Mouse (Mus musculus): ENCODE data around the gene Pdk2.

Gene Pdk2

DNA sequence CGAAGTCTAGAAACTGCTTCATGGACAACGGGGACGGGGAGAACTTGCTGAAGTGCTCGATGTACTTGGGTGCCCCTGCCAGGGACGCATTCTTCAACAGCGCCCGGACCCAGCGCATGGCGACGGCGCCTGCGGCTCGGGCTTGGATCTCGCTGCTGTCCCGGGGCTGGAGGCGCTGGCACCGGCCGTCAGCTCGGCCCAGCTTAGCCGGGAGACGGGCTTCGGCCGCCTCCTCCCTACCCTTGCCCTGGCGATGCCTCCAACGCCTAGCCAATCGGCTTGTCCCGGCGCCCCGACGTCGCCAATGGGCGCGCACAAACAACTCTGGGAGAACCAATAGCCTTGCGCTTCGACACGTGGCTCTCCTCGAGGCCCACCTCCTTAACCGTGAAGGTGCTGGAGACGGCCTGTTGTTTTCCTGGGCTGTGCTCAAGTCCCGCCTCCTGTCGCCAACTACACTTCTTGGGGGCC, at the start of gene Pdk2:
Gene Pdk2 (minus strand): TSS at position 216 of the 471 bp plus-strand sequence.
- peak; percentile 84 for DNase-seq (ENCODE audit: low spot score)

- DNase-seq (ENCODE audit: low spot score) = no peak
Measured at GRCm38 (mm10) chr11:95088857-95089779, 48.0 kb upstream of the Pdk2 start.

- DNase-seq (ENCODE audit: low spot score) = no peak
Measured at GRCm38 (mm10) chr11:95088286-95088685, 47.1 kb upstream of the Pdk2 start.

GRCm38 (mm10) chr11:95087301-95088228, 46.4 kb upstream of the Pdk2 start:
- no peak for DNase-seq (ENCODE audit: low spot score)

GRCm38 (mm10) chr11:95086229-95086628, 45.1 kb upstream of the Pdk2 start:
- DNase-seq (ENCODE audit: low spot score) = no peak

GRCm38 (mm10) chr11:95085710-95086109, 44.6 kb upstream of the Pdk2 start:
- no peak for DNase-seq (ENCODE audit: low spot score)

GRCm38 (mm10) chr11:95084811-95085382, 43.7 kb upstream of the Pdk2 start:
- no peak for DNase-seq (ENCODE audit: low spot score)

DNA sequence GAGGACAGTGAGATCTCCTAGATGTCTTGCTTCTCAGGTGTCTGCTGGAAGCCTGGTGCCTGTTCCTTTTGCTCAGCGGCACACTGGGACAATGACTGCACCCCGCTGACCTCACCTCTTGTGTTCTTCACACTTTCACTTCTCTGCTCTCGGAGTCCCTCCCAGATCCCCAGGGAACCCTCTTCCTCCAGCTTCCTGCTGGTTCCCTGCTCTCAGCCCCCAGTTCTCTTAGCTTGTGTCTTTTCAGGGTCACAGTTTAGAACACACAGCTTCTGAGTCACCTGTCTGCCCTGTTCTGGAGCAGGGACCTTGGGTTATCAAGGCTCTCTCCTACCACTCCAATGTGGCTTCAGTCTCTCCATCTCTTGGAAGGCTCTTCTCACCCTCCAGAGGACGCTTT, 43.0 kb upstream of the Pdk2 start:
- DNase-seq (ENCODE audit: low spot score) = no peak

GRCm38 (mm10) chr11:95082896-95083295, 41.7 kb upstream of the Pdk2 start:
- no peak for DNase-seq (ENCODE audit: low spot score)

GRCm38 (mm10) chr11:95080783-95081182, 39.6 kb upstream of the Pdk2 start:
- DNase-seq (ENCODE audit: low spot score) = no peak

DNA sequence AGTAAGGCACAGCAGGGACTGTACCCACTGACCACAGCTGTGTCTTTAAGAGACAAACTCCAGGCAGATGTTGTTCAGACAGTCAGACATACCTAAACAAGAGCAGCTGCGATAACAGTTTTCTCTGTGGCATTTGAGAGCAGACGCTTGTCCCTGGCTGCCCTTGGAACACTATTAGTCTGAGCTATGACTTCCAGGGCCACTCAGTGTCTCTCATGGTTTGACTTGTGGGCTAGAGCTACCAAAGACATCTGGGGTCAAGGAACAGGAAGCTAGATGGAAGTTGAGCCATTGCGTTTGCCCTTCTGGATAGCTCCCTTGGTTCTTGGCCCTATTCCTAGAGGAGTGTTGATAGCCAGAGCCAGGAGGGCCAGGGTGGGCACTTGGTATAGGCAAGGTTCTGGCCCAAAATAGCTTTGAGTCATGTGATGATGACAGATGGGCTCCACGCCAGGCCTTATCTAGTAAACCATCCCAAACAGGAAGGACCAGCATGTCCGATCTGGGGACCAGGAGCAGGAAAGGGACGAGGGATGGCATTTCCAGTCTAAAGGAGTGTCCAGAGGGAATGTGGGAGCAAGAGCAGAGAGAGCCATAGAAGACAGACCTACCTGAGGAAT, 38.2 kb upstream of the Pdk2 start:
- DNase-seq (ENCODE audit: low spot score) = no peak

DNA sequence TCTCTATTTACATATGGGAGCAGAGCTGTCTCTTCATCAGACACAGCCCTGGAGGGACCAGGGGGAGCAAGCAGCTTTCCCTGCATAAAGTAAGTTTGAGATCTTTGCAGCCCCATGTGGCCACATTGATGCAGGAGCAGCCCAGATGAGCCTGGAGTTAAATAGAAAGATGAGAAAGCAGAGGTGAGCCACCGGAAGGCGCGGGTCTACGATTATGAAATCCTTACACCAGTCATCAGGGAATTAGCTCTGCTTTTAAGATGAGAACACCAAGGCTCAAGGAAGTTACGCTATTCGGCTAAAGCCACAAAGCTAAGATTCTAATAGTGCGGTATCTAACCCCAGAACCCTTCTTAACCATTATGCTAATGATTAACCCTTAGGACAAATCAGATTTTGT, 36.8 kb upstream of the Pdk2 start:
- DNase-seq (ENCODE audit: low spot score) = no peak

DNA sequence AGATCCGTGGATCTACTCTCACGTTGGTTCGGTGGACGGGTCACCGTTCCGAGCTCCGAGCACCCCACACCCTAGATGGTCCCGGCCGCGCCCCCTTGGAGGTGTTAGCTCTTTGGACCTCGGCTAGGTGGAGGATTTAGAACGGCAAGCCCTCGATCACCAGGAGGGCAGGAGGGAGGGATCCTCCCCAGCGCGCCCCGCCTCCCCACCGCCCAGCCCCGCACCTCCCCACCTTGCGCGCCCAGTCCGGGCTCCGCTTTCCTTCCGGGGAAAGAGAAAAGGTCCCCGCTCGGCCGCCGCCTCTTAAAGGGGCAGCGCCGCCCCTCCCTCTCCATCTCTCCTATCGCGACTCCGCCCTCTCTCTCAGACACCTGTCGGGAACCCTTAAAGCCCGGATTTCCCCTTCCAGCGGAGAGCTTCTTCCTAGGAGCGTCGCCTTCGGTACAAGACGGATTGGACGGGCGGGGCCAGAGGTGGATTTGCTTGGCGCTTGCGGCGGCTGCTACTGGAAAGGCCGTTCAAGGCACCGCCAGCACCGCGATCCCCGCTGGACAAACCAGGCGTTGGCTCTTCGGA, 35.5 kb upstream of the Pdk2 start, which contains the start of gene Itga3:
Gene Itga3 (minus strand): TSS at position 266 of the 576 bp plus-strand sequence.
- DNase-seq (ENCODE audit: low spot score) = peak; percentile 47

- DNase-seq (ENCODE audit: low spot score) = no peak
Measured at GRCm38 (mm10) chr11:95076041-95076535, 34.9 kb upstream of the Pdk2 start.

DNA sequence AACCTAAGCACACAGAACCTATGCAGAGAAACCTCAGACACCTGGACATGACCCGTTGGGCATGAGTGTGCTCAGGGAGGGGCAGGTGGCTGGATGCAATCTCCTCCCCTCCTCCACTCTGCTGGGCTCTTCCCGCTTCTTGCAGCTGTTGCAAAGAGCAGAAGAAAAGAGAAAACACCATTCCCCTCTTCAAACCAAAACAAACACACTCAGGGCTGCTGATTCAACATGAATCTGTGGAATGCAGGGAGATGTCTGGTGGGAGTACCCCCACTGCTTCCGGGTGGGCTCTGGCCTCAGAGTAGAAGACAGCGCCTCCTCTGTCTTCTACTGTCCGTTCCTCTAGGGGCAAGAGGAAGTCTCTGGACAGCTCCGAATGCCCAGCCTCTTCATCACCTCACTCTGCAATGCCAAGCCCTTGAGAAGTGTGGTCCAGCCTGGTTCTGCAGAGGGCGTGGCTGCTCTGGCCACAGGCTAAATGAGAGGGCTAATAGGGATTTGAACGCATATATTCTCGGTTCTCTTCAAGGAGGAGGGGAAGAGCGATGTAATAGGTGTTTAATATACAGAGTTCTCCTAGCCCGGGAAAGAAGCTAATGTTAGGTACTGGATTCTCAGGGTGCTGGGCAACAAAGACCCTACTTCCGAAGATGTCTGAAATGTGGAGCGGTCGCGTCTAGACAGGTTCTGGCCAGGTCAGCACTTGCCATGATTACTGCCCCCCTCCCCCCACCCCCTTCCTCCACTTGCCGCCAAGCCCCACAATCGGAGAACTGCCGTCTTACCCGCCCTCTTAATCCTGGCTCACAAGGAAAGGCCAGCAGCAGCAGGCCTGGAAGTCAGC, 34.3 kb upstream of the Pdk2 start:
- DNase-seq (ENCODE audit: low spot score) = no peak

- DNase-seq (ENCODE audit: low spot score) = no peak
Measured at GRCm38 (mm10) chr11:95074694-95075093, 33.5 kb upstream of the Pdk2 start.

DNA sequence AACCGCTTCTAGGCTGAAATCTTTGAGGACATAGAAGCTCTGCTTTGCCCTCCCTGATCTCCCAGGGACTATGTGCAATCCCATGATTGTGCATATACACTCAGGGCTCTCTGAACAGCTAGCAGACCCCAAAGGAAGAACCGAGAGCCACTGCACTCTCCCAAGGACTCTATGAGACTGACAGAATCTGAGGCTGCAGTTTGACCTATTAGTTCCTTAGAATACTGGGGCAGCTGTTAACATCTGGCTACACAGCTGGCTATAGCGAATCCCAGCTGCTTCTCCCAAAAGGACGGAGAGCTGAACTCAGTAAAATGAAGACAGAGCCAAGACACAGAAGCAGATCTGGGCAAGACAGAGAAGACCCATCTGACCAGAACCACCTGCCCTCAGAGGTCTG, 32.7 kb upstream of the Pdk2 start:
- DNase-seq (ENCODE audit: low spot score) = no peak

DNA sequence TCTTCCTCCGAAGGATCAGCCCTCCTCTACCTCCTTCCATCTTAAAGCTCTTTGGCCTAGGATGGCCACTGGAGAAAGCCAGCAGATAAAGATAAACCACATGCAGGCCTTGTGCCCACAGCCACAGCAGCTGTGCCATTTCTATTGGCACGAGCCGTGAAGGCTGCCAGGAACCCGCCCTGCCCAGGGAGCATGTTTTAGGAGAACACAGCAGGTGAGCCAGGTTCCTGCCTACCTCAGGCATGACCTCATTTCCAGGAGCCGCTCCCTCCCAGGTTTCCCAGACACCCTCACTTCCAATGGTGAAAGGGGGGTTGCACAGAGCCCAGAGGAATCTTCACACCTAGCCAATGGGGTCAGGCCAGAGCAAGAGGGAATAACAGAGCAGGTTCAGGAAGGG, 31.6 kb upstream of the Pdk2 start:
- no peak for DNase-seq (ENCODE audit: low spot score)

- DNase-seq (ENCODE audit: low spot score) = no peak
Measured at GRCm38 (mm10) chr11:95072136-95072535, 31.0 kb upstream of the Pdk2 start.

DNA sequence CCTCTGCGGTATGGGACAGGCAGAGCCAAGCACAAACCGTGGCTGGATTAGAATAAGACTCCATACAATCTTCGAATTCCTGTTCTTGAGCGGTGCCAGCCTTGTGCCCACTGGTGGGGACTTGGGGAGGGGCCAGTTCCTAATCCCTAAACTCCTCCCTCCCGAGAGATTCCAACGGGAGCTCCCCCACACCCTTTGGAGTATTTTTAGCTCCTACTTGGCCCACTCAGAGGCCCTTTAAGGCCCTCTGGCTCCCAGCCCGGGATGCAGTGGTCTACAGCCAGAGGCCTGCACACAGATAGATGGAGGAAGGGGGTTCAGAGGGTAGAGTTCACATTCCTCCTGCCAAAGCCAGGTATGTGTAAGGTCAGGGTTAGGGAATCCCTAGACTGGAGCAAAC, 30.1 kb upstream of the Pdk2 start:
- no peak for DNase-seq (ENCODE audit: low spot score)

Measured in ovary, postnatal 10 days (tissue).